Mouse (Mus musculus) brain, embryonic 18.5 days (tissue): ENCODE data around the gene Usp39.

Source experiments
- DNase-seq: peaks from one replicate; pipeline ENCODE4 v3.0.0-alpha.2; 2012; ENCODE audit warnings: low read depth, low spot score

Gene Usp39

DNA sequence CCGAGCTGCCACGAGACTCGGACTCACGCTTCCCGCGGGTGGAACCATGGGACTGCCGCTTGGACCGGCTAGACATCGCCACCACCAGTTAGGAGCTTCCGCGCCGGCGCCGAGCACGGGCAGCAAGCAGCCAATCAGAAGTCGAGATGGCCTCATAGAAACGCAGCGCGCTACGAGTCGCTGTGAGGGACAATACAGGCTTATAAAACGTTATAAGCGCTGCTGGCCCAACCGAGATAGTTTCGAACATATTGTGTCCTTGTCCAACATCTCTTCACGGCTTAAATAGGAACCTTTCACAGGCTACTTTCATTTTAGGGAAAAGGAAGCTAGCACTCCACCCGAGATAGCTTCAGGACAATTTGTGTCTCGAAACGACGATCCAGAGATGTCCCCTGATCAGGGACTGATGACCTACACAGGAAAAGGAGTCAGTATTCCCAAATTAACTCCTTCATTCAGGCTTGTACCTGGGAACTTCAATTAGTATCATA is at the start of gene Usp39:
TSS of gene Usp39 (minus strand) at position 111 of the 494 bp plus-strand sequence.
- peak; percentile 90 for DNase-seq

DNA sequence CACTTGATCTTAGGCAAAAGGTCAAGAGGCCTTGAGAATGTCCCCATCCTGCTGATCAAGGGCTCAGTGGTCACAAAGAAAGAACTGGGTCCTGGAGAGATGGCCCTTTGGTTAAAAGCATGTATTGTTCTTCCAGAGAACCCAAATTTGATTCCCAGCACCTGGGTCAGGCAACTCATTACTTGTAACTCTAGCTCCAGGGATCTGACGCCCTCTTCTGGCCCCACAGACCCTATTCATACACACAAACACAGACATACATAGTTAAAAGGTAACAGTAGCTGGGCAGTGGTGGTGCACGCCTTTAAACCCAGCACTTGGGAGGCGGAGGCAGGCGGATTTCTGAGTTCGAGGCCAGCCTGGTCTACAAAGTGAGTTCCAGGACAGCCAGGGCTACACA is 47.4 kb upstream of the Usp39 start:
- DNase-seq, result no peak

DNA sequence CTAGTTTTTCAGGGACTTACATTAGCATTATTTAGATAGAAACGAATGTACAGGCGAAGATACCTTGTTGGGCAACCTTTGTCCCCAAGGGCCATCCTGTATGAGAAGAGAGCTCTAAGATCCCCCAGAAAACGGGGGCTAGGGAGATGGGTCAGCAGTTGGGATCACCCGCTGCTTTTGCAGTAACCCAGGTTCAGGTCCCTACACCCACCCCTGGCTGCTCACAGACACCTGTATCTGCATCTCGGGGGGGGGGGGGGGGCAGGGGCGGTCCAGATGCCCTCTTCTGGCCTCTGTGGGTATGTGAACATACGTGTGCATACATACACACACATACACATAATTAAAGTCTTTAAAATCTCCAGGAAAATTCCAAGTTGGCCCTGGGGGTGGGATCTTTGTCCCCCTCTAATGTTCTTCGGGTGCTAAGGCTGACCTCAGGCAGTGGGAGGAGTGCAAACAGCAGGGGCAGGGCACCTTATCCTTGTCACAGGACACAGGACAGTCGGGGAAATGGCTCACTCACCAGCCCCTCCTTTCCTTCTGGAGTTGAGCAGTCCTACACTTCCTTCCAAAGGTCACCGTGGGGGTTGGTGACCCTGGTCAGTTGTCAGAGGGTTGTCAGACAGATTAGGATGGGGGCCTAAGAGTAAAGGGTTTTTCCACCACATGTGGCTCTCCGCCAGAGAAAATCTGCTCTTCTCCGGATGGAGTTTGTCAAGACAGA is 46.0 kb upstream of the Usp39 start:
- no peak for DNase-seq

DNA sequence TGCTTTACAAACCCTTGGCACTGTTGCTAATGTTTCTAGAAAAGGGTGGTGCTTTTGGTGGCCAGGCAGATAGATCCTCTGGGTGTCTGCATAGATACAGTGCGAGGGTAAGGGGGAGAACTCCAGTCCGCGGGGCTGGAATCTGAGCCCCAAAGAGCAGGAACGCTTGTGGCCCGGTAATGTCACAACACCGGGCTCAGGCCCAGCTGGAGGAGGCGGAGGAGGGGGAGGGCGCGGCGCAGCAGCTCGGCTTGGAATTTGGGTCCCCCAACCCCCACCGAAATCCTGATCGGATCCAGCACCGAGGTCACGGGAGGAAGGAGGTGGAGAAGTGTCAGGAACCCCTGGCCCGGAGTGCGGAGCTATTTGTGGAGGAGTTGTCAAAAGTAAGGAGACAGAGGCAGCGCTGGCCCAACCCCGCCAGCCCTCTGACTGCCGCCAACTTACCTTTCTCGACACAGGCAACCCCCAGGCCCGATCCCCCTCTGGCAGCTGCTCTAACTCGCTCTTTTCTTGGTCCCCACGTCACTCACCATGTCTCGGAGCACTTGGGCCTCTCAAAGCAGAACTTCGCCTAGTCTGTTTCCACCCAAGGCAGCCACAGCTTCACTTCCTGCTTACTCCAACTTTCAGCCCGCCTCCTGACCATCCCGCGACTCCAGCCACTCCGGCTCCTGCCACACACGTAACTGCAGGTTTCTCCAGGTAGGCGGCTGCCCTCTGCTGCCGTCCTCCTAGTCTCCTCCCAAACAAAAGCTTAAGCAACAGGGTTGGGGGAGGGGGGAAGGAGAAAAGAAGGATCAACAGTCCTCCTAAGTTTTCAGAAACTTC is 45.2 kb upstream of the Usp39 start, which contains the start of gene Vamp8:
TSS of gene Vamp8 (minus strand) at position 763 of the 831 bp plus-strand sequence.
- DNase-seq, result no peak

DNA sequence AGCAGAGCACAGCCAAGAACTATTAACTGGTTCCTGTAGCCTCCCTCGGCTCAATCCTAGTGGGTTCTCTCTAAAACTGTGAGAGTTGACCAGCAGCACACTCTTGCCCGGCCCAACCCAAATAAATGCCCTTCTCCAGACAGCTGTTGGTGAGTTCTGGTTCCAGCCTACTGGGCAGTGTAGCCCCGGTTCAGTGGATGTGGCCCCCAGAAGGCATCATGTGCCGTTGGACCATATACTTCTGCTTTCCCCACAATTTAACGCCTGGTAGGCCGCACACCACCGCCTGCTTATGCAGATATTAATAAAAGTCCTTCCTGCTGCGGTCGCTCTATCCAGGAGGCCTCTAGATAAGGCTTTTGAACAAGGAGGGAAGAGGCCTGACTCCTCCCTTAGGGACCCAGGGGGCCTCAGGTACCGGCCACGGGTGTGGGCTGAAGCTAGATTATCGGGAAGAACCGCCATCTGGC is 44.5 kb upstream of the Usp39 start:
- DNase-seq, result no peak

DNA sequence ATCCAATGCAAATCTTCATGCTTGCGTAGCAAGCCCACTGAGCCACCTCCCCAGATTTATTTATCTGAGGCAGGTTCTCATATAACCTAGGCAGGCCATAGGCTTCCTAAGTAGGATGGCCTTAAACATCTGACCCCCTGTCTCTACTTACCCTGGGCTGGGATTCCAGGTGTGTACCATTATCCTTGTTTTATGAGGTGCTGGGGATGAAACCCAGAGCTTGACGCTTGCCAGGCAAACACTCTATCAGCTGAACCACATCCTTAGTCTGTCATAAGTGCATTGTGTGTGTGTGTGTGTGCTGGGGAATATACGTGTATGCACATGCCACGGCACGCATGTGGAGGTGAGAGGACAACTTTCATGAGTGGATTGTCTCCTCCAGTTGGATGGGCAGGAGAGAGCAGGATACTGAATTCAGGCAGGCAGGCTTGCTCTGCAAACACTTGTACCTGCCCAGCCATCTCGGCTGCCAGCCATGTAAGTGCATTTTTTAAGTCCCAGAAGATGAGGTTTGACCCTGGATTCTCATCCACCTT is 43.9 kb upstream of the Usp39 start:
- DNase-seq, result no peak

DNA sequence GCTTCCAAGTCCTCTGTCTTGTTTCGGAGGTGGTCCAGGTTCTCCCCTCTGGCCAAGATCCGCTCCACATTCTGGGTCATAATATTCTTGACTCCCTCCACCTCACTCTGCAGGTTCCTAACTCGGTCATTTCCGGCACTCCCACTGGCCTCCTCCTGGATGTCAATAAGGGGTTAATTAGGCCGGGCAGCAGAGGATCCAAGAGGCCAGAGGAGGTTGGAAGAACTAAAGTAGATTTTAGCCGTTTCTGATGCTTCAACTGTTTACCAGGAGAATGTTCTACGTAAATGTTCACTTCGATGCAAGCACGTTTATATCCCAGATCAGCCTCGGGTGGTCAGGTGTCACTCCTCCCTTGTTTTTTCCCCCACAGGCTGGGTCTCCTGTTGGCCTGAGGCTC is 43.3 kb upstream of the Usp39 start:
- DNase-seq, result no peak

DNA sequence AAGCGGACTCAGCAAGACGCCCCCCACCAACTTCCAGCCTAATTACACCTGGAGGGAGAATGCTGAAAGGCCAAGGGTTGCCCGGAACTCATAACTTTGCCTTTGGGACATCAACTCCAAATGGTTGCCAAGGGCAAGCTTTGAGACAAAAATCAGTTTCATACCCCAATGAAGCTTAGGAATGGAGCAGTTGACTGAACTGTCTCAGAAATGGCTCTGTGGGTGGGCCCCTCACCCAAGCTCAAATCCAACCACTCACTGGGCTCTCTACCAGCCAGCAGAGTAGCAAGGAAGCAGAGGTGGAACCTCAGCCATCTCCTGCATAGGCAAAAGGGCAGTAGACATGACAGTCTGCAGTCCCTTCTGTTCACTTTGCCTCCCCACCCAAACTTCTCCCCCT is 42.8 kb upstream of the Usp39 start:
- DNase-seq, result no peak

DNA sequence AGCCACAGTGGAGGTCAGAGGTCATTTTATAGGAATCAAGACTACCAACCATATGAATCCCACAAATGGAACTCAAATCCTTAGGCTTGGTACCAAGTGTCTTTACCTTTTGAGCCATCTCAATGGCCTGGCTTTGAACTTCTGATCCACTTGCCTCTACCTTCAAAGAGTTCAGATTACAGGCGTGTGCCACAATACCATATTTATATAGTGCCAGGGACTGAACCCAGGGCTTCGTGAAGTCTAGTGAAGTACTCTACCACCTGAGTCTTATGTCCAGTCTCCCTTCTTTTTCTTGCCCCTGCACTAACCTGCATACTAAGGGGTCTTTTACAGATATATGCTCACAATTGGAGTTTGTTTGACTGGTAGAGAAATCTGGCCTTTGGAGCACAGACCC is 41.6 kb upstream of the Usp39 start:
- no peak for DNase-seq

DNA sequence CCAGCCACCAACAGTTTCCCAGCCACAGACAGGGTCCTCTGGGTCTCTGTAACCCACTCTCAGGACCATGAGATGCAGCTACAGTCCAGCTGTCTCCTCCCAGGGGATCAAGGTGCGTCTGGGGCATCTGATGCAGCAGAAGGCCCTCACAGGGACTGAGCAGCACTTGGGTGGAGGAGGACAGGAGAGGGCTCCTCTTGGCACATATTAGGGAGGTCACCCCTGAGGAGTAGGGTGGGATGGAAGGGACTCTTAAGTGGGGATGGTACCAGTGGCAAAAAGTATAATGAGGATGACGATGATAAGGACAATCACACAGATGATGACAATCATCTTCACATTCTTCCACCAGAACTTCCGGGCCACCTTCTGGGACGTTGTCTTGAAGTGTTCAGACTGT is 40.3 kb upstream of the Usp39 start:
- DNase-seq, result no peak

DNA sequence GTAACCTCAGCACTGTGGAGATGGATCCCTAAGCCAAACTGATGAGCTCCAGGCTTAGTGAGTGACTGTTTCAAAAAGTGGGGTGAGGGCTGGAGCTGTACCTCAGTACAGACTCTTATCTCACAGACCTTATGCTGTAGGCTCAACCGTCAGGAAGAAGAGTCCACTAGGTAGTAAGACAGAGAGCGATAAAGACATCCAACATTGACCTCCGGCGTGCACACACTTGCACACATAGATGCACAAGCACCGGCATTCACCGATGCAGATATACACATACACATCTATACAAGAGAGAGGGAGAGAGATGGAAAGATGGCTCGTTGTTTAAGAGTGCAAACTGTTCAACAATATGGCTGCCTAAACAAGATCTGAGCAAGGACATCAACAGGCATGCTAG is 39.0 kb upstream of the Usp39 start:
- no peak for DNase-seq

DNA sequence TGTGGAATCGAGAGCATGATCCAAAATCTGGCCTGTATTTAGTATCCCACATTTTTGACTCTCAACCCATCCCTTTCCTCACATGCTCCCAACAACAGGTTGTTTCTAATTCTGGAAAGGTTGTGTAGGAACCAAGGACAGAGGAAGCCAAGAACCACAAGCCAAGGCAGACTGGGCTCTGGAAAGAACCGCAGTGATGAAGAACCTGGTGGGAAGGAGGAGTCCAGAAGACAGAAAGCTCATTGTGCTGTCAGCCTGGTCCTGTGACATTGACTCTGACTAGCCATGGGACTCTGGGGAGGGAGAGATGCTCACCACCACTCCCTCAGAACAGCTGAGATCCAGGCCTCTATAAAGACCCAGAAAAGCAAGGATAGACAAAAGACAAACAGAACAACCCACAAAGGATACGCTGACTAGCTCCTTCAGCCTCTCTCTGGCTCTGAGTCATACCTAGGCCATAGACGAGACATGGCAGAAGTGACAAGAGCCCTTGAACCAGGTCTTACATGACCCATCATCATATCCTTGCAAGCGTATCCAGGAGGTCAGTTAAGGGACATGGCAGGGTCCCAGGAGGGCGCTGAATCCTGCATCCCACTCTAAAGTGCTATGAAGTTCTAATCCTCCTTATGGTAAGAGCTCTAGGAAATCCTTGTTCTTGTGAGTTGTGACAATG is 38.3 kb upstream of the Usp39 start:
- no peak for DNase-seq

DNA sequence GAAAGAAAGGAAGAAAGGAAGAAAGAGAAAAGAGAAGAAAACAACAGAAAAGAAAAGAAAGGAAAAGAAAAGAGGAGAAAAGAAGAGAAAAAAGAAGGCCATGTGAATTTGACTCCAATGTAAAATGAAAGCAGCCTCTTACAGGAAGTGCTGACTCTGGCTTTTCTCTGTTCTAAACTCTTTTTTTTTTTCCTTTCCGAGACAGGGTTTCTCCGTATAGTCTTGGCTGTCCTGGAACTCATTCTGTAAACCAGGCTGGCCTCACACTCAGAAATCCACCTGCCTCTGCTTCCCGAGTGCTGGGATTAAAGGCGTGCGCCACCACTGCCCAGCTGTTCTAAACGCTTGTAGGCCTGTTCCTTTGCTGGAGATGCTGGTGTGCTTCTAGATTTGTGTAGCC is 37.5 kb upstream of the Usp39 start:
- DNase-seq, result no peak

DNA sequence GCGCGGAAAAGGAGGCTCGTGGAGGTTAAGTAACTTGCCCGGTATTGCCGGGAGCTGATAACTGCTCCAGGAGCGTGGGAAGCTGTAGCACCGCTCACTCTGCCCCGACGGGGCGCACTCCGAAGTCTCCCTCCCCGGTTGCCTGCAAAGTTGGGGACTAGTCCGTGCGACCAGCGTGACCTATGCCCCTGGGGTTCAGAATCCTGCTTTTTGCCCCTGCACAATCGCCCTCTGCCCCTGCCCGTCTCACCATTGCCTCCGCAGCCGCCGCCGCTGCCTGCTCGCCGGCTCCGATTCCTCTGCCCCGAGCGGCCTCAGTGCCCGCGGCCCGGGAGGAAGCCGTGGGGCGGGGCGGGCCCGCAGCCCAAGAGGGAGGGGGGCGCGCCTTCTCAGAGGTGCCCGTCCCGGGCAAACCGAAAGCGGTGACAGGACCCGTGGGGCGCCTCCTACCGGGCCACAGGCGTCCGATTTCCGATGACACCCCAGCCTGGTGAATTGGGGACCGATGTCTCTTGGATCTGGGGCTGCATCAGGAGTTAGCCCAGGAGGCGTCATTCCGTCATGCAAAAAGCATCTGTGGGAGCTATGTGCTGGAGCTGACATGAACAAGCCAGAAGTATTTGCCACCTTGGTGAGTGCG is 35.3 kb upstream of the Usp39 start, which contains the start of gene Vamp5:
TSS of gene Vamp5 (minus strand) at position 338 of the 640 bp plus-strand sequence.
- no peak for DNase-seq

DNA sequence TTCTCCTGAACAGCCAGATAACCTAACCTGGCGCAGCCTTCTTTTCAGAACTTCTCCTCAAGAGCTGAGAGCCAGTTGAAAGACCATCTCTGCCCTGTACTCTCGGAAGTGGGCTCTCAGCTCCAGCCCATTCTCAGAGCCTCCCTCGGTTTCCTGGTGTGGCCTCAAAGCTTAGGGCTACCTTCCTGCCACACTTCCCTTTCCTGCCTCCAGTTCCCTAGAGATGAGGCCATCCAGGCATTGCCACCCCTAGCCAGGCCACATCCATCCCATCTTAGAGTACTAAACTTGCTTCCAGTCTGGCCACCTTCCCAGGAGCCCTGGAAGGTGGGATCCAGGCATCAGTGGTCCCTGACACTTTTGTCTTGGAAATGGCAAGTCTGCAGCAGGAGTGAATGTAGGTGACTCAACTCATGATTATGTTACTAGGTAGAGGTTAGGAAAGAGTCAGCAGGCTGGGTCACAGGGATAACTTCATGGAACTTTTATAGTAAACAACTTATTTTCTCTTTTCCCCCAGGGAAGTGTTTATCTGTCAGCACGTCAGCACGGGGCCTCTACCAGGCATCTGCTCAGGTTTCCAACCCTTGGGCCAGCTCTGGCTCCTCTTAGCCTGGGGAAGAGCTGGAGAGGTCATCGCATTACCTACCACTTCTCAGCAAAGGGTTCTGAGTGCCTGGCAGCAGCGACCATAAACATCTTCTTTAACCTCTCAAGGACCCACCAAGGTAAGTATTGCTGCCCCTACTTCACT is 34.6 kb upstream of the Usp39 start:
- DNase-seq, result no peak

DNA sequence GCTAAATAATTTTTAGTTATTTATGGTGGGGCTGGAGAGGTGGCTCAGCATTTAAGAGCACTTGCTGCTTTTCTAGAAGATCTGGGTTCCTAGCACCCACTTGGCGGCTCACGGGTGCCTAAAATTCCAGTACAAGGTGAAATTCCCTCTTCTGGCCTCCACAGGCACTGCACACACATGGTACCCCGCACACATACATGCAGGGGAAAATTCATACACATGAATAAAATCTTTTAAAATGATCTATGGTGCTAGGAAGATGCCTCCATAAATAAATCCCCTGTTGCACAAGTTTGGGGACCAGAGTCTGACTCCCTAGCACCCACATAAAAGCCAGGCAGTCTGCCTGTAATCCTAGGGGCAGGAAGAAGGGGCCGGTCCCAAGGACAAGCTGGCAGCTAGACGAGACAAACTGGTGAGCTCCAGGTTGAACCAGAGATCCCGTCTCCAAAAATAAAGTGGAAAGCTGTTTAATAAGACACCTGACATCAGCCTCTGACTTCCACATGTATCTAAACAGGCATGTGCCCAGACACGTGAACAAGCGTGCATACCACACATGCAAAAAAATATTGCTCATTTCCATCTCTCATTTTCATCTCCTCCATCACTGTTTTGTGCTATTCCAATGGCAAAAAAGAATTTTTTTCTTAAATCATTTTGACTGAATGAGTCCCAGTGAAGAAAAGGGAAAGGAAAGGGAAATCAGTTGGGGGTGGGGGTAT is 33.7 kb upstream of the Usp39 start:
- no peak for DNase-seq

DNA sequence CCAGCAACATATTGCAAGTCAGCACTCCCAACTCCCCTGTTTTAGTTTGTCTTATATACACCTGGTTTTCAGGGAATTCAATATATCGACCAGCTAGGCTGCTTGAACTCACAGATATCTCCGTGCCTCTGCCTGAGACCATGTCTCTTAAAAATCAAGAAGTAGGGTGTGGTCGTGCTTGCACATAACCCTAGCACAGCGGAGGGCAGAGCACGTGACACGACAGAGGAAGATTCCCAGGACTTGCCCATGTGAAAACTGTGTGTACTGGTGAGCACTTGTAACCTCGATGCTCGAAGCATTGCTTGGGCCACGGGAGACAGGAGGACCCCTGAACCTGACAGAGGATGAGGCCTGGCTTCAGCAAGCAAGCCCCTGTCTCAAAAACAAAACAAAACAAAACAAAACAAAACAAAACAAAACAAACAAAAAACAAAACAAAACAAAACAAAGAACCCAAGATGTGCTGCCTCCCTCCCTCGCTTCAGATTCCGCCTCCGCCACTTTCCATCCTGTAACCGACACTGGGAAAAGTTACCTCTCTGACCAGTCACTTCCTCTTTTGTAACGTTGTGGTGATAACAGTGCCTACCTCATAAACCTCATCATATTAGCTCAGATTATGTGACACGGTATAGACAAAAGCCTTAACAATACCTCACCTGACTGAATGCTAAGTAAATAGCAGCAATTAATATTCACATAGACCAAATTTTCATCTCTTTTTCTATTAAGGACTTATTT is 30.0 kb upstream of the Usp39 start:
- DNase-seq, result no peak

DNA sequence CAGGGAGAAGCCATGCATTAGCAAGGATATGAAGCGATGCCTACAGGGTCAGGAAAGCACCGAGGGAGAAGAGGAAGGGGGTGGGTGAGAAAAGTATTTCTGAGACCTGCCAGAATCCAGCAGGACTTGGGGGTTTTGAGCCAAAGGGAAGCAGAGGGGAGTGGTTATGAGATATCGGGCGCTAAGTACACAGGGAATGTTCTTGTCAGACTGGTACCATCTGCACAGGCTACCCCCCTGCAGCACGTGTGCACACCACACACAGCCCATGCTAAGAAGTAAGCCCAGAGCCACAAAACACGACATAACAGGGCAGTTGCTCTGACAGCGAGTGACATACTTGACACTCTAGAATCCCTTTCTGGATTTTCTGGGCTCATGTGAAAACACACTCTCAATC is 29.2 kb upstream of the Usp39 start:
- no peak for DNase-seq

DNA sequence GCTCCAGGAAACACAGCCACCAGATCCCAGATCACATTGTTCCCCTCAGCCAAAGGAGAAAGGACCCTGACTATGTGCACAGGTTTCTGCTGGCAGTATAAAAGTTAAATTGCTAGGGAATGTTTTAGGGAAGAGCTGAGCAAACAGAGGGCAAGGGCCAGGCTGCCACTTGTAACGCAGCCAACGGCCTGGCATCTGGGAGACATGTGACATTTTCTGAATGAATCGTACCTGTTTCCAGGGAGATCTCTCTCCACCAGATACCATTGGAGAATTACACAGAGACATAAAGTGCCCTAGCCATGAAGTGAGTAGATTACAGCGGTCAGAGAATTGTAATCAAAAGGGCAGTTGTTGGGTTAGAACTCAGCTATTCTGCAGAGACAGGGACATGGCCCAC is 28.2 kb upstream of the Usp39 start:
- DNase-seq, result no peak
